Mouse (Mus musculus): ENCODE measurements around the gene Gm49358. TPM values are rescaled to one million over a fixed set of nuclear protein-coding genes. Genes with fewer than 3 reads are reported as not detected.

Gm49358 gene
- polyA plus RNA-seq, 1 experiment from 2014 or later, result not detected

GRCm38 (mm10) chr10:86778398-86779116 is 14.8 kb downstream of the Gm49358 start, which contains the start of gene Nt5dc3:
Gene Nt5dc3, plus strand, starts transcription at chr10:86779005.
- peak; percentile 98 for ATAC-seq (ENCODE audit: insufficient number of reproducible peaks, low FRiP score)

DNA sequence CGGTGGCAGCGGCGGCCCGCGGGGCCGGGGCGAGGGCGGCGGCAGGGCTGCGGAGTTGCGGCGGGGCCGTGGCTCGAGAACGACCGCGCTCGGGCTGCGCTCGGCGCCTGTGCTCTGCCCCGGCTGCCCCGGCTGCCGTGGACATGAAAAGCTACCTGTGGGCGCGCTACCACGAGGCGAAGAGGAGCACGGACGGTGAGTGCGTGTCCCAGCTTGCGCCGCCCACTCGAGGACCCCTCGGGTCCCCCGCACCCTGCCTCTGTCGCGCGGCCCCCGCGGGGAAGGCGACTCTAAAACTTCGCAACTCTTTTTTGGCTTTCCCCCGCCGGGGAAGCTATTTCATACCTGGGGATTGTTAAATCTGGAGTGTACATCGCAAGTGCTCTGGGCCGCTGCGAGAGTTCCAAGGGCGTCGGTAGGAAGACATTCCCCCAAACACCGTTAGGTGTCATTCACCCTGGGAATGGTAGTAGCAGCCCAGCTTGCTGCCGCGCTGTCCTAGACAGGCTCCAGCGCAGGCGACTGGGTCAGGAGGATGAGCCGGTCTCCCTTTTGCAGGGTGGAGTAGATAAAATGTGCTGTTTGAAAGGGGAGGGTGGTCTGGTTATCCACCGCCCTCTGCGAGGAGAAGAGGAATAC is 15.5 kb downstream of the Gm49358 start:
- Histone ChIP-seq H3K4me2 (peak overlapping the region; percentile 97), H3K4me3 (peak overlapping the region; percentile 85), H3K9me3 (replicated peaks) (no peaks in the 10 kb centered on the region), H3K9ac (peak overlapping the region; percentile 88), H3K36me3 (no peaks in the 10 kb centered on the region), H3K27me3 (replicated peaks) (no peaks in the 10 kb centered on the region), H3K4me1 (replicated peaks) (peaks cover 47% of the 10 kb centered on the region), H3K27ac (ENCODE audit: poor library complexity, severe bottlenecking) (peak overlapping the region; percentile 94)
- peak; percentile 20; the same call in 1 of the 2 replicates for ATAC-seq (ENCODE audit: insufficient number of reproducible peaks, low FRiP score)
- WGBS, result under 1% methylated on average over 55 of the region's 58 CpGs

More at GRCm38 (mm10) chr10:86778398-86779116, 14.8 kb downstream of the Gm49358 start, which contains the start of gene Nt5dc3:
- Histone ChIP-seq H3K9ac (peak within 1 kb of the TSS; percentile 88), H3K36me3 (no peaks in the 10 kb centered on the region), H3K4me2 (peak within 1 kb of the TSS; percentile 97), H3K4me3 (peak within 1 kb of the TSS; percentile 85), H3K27ac (ENCODE audit: poor library complexity, severe bottlenecking) (peak within 1 kb of the TSS; percentile 94), H3K9me3 (replicated peaks) (no peaks in the 10 kb centered on the region), H3K27me3 (replicated peaks) (no peaks in the 10 kb centered on the region), H3K4me1 (replicated peaks) (peaks cover 45% of the 10 kb centered on the region)
- WGBS, result under 1% methylated on average over 44 of the region's 44 CpGs

DNA sequence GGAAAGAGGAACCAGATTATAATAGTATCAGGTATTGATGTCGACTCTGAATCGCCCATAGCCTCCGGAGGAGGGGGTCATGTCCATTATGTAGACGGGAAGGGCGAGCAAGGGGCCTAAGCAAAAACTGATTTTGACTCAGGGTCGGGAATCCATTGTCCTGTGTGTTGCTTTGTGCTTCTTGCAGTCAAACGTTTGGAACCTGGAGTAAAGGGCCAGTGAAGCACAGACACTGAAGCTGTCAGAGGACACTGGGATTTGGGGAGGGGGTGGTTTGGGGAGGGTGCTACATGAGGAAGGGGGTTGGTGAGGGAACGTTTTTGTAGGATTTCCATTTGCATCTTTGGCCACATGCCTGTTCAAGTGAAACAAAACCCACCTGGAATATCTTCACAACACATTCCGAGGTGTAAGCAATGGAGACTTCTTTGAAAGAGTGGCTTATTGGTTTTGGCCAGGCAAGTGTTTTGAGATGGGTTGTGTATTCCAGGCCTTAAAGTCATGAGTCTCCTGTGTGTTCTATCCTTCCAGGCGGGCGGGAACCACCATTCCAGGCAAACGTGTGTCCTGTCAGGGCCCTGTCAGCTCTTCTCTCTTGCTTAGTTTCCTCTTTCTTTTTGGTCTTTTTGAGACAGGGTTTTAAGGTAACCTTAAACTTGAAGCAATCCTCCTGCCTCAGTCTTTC is 16.2 kb downstream of the Gm49358 start:
- no peak for ATAC-seq (ENCODE audit: insufficient number of reproducible peaks, low FRiP score)
- Histone ChIP-seq H3K27me3 (replicated peaks) (no peaks in the 10 kb centered on the region), H3K4me1 (replicated peaks) (peaks cover 54% of the 10 kb centered on the region), H3K4me3 (peak overlapping the region; percentile 85), H3K9me3 (replicated peaks) (no peaks in the 10 kb centered on the region), H3K36me3 (no peaks in the 10 kb centered on the region), H3K27ac (ENCODE audit: poor library complexity, severe bottlenecking) (peak overlapping the region; percentile 94; the same call in 1 of the 2 replicates), H3K4me2 (peak overlapping the region; percentile 97), H3K9ac (peak overlapping the region; percentile 88)
- WGBS, result 15% methylated on average over 12 of the region's 12 CpGs

DNA sequence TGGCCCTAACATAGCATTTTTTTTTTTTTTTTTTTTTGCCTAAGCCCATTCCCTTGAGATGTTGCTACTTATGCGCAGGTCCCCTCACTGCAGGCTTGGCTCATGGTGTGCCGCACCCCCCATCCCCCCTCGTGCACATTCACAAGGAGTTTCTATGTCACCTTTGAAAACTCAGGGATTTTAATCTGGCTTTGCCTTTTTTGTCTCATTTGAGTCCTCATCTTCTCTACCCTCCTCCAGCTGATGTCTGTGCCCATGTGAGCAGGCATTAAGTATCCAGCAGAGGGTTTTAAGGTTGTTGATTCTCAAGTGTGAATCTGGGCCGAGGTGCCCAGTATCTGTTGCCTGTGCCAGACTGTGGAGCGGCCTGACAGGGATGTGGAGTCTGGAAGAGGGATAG is 17.9 kb downstream of the Gm49358 start:
- no peak overlapping the region for H3K4me3 ChIP-seq
- H3K9ac ChIP-seq, result 0 out of 2 replicates have a peak overlapping the region, but pooled peaks have one; percentile 36
- H3K9me3 ChIP-seq (replicated peaks), result no peaks in the 10 kb centered on the region
- no peak overlapping the region for H3K4me2 ChIP-seq
- no peaks in the 10 kb centered on the region for H3K27me3 ChIP-seq (replicated peaks)
- no peaks in the 10 kb centered on the region for H3K36me3 ChIP-seq
- no peak for ATAC-seq (ENCODE audit: insufficient number of reproducible peaks, low FRiP score)
- WGBS, result 41% methylated on average over 5 of the region's 5 CpGs
- no peak overlapping the region for H3K27ac ChIP-seq (ENCODE audit: poor library complexity, severe bottlenecking)
- peaks cover 53% of the 10 kb centered on the region for H3K4me1 ChIP-seq (replicated peaks)

DNA sequence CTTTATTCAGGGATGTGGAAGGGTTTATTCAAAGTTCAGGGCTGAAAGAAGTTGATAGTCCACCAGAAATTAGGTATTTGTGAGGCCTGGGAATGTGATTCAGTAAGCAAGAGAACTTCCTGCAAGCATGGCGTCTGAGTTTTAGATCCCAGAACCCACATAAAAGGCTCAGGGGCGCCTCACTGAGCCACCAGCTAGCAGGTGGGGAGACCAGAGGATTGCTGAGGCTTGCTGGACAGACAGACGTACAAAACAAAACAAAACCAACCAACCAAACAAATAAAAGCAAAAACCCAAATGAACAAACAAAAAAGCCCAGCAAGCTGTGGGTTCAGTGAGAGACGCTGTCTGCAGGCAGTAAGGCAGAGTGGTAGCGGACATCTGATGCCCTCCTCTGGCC is 18.9 kb downstream of the Gm49358 start:
- Histone ChIP-seq H3K9ac (no peak overlapping the region), H3K4me1 (replicated peaks) (peaks cover 46% of the 10 kb centered on the region), H3K4me3 (no peak overlapping the region), H3K9me3 (replicated peaks) (no peaks in the 10 kb centered on the region), H3K4me2 (no peak overlapping the region), H3K27me3 (replicated peaks) (no peaks in the 10 kb centered on the region), H3K27ac (ENCODE audit: poor library complexity, severe bottlenecking) (peak overlapping the region; percentile 7; the same call in 1 of the 2 replicates), H3K36me3 (no peaks in the 10 kb centered on the region)
- 70% methylated on average over 5 of the region's 5 CpGs for WGBS
- ATAC-seq (ENCODE audit: insufficient number of reproducible peaks, low FRiP score), result no peak

GRCm38 (mm10) chr10:86783561-86783960 is 19.8 kb downstream of the Gm49358 start:
- peaks cover 40% of the 10 kb centered on the region for H3K4me1 ChIP-seq (replicated peaks)
- H3K27me3 ChIP-seq (replicated peaks), result no peaks in the 10 kb centered on the region
- H3K27ac ChIP-seq (ENCODE audit: poor library complexity, severe bottlenecking), result no peak overlapping the region
- no peak overlapping the region for H3K4me2 ChIP-seq
- no peak for ATAC-seq (ENCODE audit: insufficient number of reproducible peaks, low FRiP score)
- H3K4me3 ChIP-seq, result no peak overlapping the region
- WGBS, result 78% methylated on average over 5 of the region's 5 CpGs
- no peaks in the 10 kb centered on the region for H3K36me3 ChIP-seq
- no peaks in the 10 kb centered on the region for H3K9me3 ChIP-seq (replicated peaks)
- no peak overlapping the region for H3K9ac ChIP-seq

GRCm38 (mm10) chr10:86784126-86784675 is 20.4 kb downstream of the Gm49358 start:
- no peak for ATAC-seq (ENCODE audit: insufficient number of reproducible peaks, low FRiP score)
- Histone ChIP-seq H3K27ac (ENCODE audit: poor library complexity, severe bottlenecking) (no peak overlapping the region), H3K36me3 (no peaks in the 10 kb centered on the region), H3K4me2 (no peak overlapping the region), H3K4me1 (replicated peaks) (peaks cover 40% of the 10 kb centered on the region), H3K9ac (no peak overlapping the region), H3K27me3 (replicated peaks) (no peaks in the 10 kb centered on the region), H3K9me3 (replicated peaks) (no peaks in the 10 kb centered on the region), H3K4me3 (no peak overlapping the region)
- 78% methylated on average over 5 of the region's 5 CpGs for WGBS

GRCm38 (mm10) chr10:86785396-86785795 is 21.6 kb downstream of the Gm49358 start:
- ATAC-seq (ENCODE audit: insufficient number of reproducible peaks, low FRiP score), result no peak
- Histone ChIP-seq H3K4me1 (replicated peaks) (peaks cover 30% of the 10 kb centered on the region), H3K4me3 (no peak overlapping the region), H3K9ac (no peak overlapping the region), H3K9me3 (replicated peaks) (no peaks in the 10 kb centered on the region), H3K4me2 (no peak overlapping the region), H3K36me3 (no peaks in the 10 kb centered on the region), H3K27ac (ENCODE audit: poor library complexity, severe bottlenecking) (no peak overlapping the region), H3K27me3 (replicated peaks) (no peaks in the 10 kb centered on the region)
- WGBS, result 68% methylated on average over 2 of the region's 2 CpGs

DNA sequence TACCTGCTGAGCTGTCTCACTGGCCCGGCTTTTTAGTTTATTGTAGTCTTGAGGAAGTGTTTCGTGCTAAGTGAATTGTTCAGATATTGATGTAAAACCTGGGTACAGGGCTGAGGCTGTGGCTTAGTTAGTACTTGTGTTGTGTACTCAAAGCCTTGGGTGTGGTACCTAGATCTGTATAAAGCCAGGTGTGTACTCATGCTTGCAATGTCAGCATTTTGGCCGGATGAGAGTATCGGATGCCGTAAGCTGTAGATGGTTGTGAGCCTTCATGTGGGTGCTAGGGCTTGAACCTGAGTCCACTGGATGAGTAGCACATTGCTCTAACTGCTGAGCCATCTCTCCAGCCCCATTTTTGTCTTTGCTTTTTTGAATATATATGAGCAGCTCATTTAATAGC is 22.3 kb downstream of the Gm49358 start:
- no peak overlapping the region for H3K4me3 ChIP-seq
- H3K9ac ChIP-seq, result no peak overlapping the region
- no peak overlapping the region for H3K27ac ChIP-seq (ENCODE audit: poor library complexity, severe bottlenecking)
- ATAC-seq (ENCODE audit: insufficient number of reproducible peaks, low FRiP score), result no peak
- H3K27me3 ChIP-seq (replicated peaks), result no peaks in the 10 kb centered on the region
- H3K4me1 ChIP-seq (replicated peaks), result peaks cover 28% of the 10 kb centered on the region
- H3K9me3 ChIP-seq (replicated peaks), result no peaks in the 10 kb centered on the region
- no peaks in the 10 kb centered on the region for H3K36me3 ChIP-seq
- 93% methylated on average over 5 of the region's 5 CpGs for WGBS
- H3K4me2 ChIP-seq, result no peak overlapping the region

DNA sequence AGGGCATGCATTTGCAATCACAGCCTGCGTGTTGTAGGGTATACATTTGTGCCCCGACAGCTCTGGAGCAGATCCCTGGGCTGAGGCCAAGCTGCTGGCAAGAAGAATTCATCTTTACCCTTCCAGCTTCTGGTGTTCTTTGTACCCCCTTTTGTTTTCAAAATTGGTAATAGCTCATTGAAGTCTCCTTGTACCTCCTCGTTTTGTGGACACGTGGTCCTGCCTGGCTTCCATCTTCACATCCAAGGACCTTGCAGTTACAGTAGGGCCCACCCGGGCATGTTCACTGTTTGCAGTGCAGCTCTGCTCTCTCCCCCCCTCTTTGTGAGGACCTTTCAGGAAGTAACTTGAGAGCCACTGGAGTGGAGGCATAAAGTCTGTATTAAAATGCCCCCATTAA is 24.4 kb downstream of the Gm49358 start:
- H3K27ac ChIP-seq (ENCODE audit: poor library complexity, severe bottlenecking), result no peak overlapping the region
- H3K4me2 ChIP-seq, result no peak overlapping the region
- no peak overlapping the region for H3K4me3 ChIP-seq
- WGBS, result 63% methylated on average over 5 of the region's 5 CpGs
- peaks cover 23% of the 10 kb centered on the region for H3K4me1 ChIP-seq (replicated peaks)
- ATAC-seq (ENCODE audit: insufficient number of reproducible peaks, low FRiP score), result no peak
- no peaks in the 10 kb centered on the region for H3K36me3 ChIP-seq
- no peak overlapping the region for H3K9ac ChIP-seq
- no peaks in the 10 kb centered on the region for H3K9me3 ChIP-seq (replicated peaks)
- no peaks in the 10 kb centered on the region for H3K27me3 ChIP-seq (replicated peaks)

- Histone ChIP-seq H3K4me3 (no peak overlapping the region), H3K36me3 (no peaks in the 10 kb centered on the region), H3K9me3 (replicated peaks) (no peaks in the 10 kb centered on the region), H3K27me3 (replicated peaks) (no peaks in the 10 kb centered on the region), H3K9ac (no peak overlapping the region), H3K27ac (ENCODE audit: poor library complexity, severe bottlenecking) (no peak overlapping the region), H3K4me2 (no peak overlapping the region), H3K4me1 (replicated peaks) (peaks cover 31% of the 10 kb centered on the region)
- ATAC-seq (ENCODE audit: insufficient number of reproducible peaks, low FRiP score), result no peak
- 87% methylated on average over 7 of the region's 7 CpGs for WGBS
Measured at GRCm38 (mm10) chr10:86789146-86789672, 25.4 kb downstream of the Gm49358 start.

Measured in heart, embryonic 12.5 days (tissue).